17 mouse cellular contexts compared by ENCODE assay signal in the genomic region with DNA sequence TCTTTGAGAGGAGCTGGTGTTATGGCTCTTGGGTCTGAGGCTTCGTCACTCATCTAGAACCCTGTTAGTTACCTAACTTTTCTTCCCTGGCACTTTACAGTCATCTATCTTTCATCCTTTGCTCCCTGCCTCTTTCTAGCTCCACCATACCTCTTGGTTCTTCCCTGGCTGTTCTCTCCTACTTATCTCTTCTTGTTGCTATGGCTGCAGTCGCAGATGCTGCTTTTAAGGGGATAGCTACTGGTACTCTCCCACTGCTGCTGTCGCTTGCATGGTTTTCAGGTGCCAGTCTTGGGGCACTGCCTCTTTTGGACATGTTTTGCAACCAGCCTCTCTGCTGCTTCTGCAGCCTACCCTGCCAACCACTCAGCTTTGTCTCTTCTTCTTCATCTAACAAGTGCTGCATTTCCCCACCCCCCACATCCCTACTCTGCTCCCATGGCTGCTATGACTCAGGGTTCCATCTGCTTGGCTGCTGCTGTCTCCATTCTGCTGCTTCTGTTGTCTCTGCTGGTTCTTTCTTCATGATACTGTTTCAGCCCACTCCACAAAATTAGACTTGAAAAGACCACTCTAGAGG. TPM values are rescaled to one million over a fixed set of nuclear protein-coding genes. Genes with fewer than 3 reads are reported as not detected.
DNase-seq lines count a peak whose midpoint lies in the region; ATAC-seq and TF ChIP-seq lines count a peak whose summit lies in the region.
"Had no signal": no experiment of that assay in that cellular context is flagged by ENCODE, and none has a peak within 500 bp of the region (broad histone marks: within the 10 kb centered on the region; RNA-seq: fewer than 3 reads in every experiment).

No protein-coding gene starts in this region.

- H3K27me3 ChIP-seq in limb, embryonic 10.5 days (ENCODE audit: low read depth, poor library complexity, severe bottlenecking) = no peaks in the 10 kb centered on the region
- H3K27me3 ChIP-seq in midbrain, embryonic 14.5 days (ENCODE audit: control insufficient read depth, insufficient read depth, low read length) = no peaks in the 10 kb centered on the region
- H3K27me3 ChIP-seq in forebrain, embryonic 15.5 days = no peaks in the 10 kb centered on the region
- H3K27me3 ChIP-seq: liver, embryonic 12.5 days; neural tube, embryonic 12.5 days had no signal

- intact Hi-C loops in gastrocnemius, adult 2 months (cut with DNase I) = no loop called here

- TF ChIP-seq CTCF in gastrocnemius, adult 2 months (IDR thresholded peaks at IDR 0.05) = no peak

- H3K9ac ChIP-seq in midbrain, embryonic 14.5 days (replicated peaks; ENCODE audit: low read length) = no peak overlapping the region
- H3K9ac ChIP-seq in forebrain, embryonic 15.5 days (replicated peaks) = no peak overlapping the region
- H3K9ac ChIP-seq: liver, embryonic 12.5 days; neural tube, embryonic 12.5 days had no signal

- WGBS in limb, embryonic 10.5 days = 89% methylated on average over 3 of the region's 3 CpGs
- whole genome bisulfite sequencing in midbrain, embryonic 14.5 days = 88% methylated on average over 3 of the region's 3 CpGs
- 88% methylated on average over 3 of the region's 3 CpGs for WGBS in forebrain, embryonic 15.5 days

- no peaks in the 10 kb centered on the region for H3K9me3 ChIP-seq in limb, embryonic 10.5 days (replicated peaks)
- H3K9me3 ChIP-seq in midbrain, embryonic 14.5 days (ENCODE audit: control insufficient read depth, low read length) = no peaks in the 10 kb centered on the region
- no peaks in the 10 kb centered on the region for H3K9me3 ChIP-seq in forebrain, embryonic 15.5 days
- H3K9me3 ChIP-seq: G1E; liver, embryonic 12.5 days; neural tube, embryonic 12.5 days had no signal

- ATAC-seq in midbrain, embryonic 14.5 days (ENCODE audit: low FRiP score, low TSS enrichment) = no peak
- ATAC-seq in forebrain, embryonic 15.5 days (replicated peaks) = no peak
- ATAC-seq: hindbrain, postnatal 0 days; liver, embryonic 12.5 days had no signal

- H3K4me1 ChIP-seq in limb, embryonic 10.5 days = no peaks in the 10 kb centered on the region
- H3K4me1 ChIP-seq in midbrain, embryonic 14.5 days (ENCODE audit: control insufficient read depth, insufficient read depth, low read length) = no peaks in the 10 kb centered on the region
- H3K4me1 ChIP-seq in forebrain, embryonic 15.5 days = no peaks in the 10 kb centered on the region
- H3K4me1 ChIP-seq: liver, embryonic 12.5 days; neural tube, embryonic 12.5 days had no signal

- no peaks in the 10 kb centered on the region for H3K36me3 ChIP-seq in limb, embryonic 10.5 days
- H3K36me3 ChIP-seq in midbrain, embryonic 14.5 days (ENCODE audit: control insufficient read depth, insufficient read depth, low read length) = no peaks in the 10 kb centered on the region
- no peaks in the 10 kb centered on the region for H3K36me3 ChIP-seq in forebrain, embryonic 15.5 days
- H3K36me3 ChIP-seq: G1E; liver, embryonic 12.5 days; neural tube, embryonic 12.5 days had no signal

- H3K4me2 ChIP-seq in midbrain, embryonic 14.5 days (ENCODE audit: low read length) = no peak overlapping the region
- H3K4me2 ChIP-seq in forebrain, embryonic 15.5 days (replicated peaks) = no peak overlapping the region
- H3K4me2 ChIP-seq: liver, embryonic 12.5 days; neural tube, embryonic 12.5 days had no signal

- H3K4me3 ChIP-seq in limb, embryonic 10.5 days = no peak overlapping the region
- H3K4me3 ChIP-seq in gastrocnemius, adult 2 months = no peak overlapping the region
- no peak overlapping the region for H3K4me3 ChIP-seq in midbrain, embryonic 14.5 days (replicated peaks; ENCODE audit: low read depth, low read length)
- H3K4me3 ChIP-seq in forebrain, embryonic 15.5 days = no peak overlapping the region
- H3K4me3 ChIP-seq: liver, embryonic 12.5 days; neural tube, embryonic 12.5 days had no signal

- H3K27ac ChIP-seq in limb, embryonic 10.5 days = no peak overlapping the region
- no peak overlapping the region for H3K27ac ChIP-seq in gastrocnemius, adult 2 months
- no peak overlapping the region for H3K27ac ChIP-seq in midbrain, embryonic 14.5 days (replicated peaks; ENCODE audit: low read depth, low read length)
- no peak overlapping the region for H3K27ac ChIP-seq in forebrain, embryonic 15.5 days (replicated peaks)
- H3K27ac ChIP-seq: hindbrain, postnatal 0 days; liver, embryonic 12.5 days; neural tube, embryonic 12.5 days had no signal

- DNase-seq in frontal cortex, adult 2 months (ENCODE audit: extremely low spot score in 1 of 2, low spot score in 1 of 2) = peak; percentile 22 to 74
- DNase-seq in frontal cortex, postnatal 36 days (ENCODE audit: low spot score in 2 of 2) = peak; percentile 55
- DNase-seq in layer of hippocampus, postnatal 25 days (ENCODE audit: extremely low spot score in 1 of 2, low spot score in 1 of 2) = peak; percentile 36 to 42
- peak; percentile 13 for DNase-seq in limb, embryonic 10.5 days (ENCODE audit: low spot score)
- DNase-seq in gastrocnemius, adult 2 months = no peak
- no peak for DNase-seq in midbrain, embryonic 14.5 days
- no peak for DNase-seq in adrenal gland, postnatal 36 days
- DNase-seq: adrenal gland, adult 8-10 months; cerebellum, adult 8-10 months; kidney, adult 8-10 months; spleen, adult 18-20 months; thymus, postnatal 14 days had no signal

RNA-seq across cellular contexts. Expression of gene Pctp, which starts 51.9 kb away (rescaled TPM):
- 1.8 and 2.2 TPM in 2 replicates for polyA plus RNA-seq in frontal cortex, adult 2 months (2012; rRNA removed)
- 1 to 10 TPM in 1 of 2 experiments, under 1 TPM in 1; 0.94 to 1.3 TPM for total RNA-seq in layer of hippocampus, postnatal 25 days (2021)
- 21.9 and 24.5 TPM in 2 replicates for polyA plus RNA-seq in limb, embryonic 10.5 days (2016; fragmentation: Nextera tagmentation; extraction: Ambion mirVana)
- total RNA-seq in gastrocnemius, adult 2 months (2021) = 1 to 10 TPM; 2.8 to 4.0 TPM
- 0.61 and 1.3 TPM in 2 replicates for polyA plus RNA-seq in midbrain, embryonic 14.5 days (2014; fragmentation: Nextera tagmentation; extraction: Ambion mirVana)
- 1 to 10 TPM; 5.0 to 9.0 TPM for total RNA-seq in adrenal gland, postnatal 36 days (2021)
- 0.97 and 1.4 TPM in 2 replicates for polyA plus RNA-seq in forebrain, embryonic 15.5 days (2015; fragmentation: Nextera tagmentation; extraction: Ambion mirVana)

Comparison
In these comparisons a context has a peak if more than half of its experiments do, and no peak if none do; other contexts are left out.
1. DNase-seq: peak in frontal cortex, adult 2 months (2 of 2), frontal cortex, postnatal 36 days (2 of 2), layer of hippocampus, postnatal 25 days (2 of 2) and limb, embryonic 10.5 days (single experiment); none in gastrocnemius, adult 2 months (single experiment), midbrain, embryonic 14.5 days (single experiment) and adrenal gland, postnatal 36 days (0 of 2).